Mouse (Mus musculus) c-Kit-positive CD71-negative TER-119-negative erythroid progenitor cells, embryonic 14.5 days (primary cell): ENCODE results near the gene Insr.
A peak's percentile ranks its signal among the peaks of the same experiment; 100 is the strongest.
"Not testable (repeated sequence)": the region's sequence is repeated elsewhere in the genome, so short reads cannot be mapped to it uniquely, and the experiment has no call there.

Source experiments
- DNase-seq: peaks from one replicate; pipeline ENCODE4 v3.0.0-alpha.2; 2013; ENCODE audit warnings: low read depth

Gene Insr

DNA sequence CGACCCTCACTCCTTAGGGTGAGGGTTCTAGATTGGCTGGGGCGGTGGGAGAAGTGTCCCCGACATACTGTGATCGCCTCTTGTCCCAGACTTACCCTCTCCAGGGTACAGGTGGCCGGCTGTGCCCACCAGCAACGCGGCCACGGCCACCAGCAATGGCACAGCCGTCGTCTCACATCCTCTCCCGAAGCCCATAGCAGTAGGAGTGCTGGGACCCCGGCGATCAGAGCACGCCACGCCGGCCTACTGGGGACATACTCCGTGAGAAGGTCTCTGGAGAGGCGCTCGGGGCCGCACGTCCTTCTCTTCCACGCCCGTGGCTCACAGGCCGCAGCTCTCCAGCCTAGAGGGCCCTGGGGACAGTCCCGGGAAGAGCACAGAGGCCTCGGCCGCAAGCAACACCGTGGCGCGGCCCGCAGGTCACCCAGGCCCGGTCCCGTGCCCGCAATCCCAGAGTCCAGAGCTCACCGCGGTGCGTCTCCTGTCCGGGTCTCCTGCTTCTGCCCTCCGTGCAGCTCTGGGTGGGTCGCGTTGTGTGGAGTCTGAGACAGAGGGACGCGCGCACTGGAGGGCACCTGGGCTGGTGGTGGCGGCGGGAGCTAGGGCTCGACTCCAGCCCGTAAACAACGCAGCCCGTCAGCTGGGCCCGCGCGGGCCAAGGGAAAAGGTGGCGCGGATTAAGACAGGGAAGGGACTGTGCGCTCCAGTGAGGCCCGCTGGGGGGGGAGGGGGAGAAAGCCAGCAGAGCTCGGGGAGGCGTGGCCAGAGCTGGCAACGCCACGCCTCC is at the start of gene Insr:
Gene Insr (minus strand): TSS at position 684 of the 787 bp plus-strand sequence.
- peak; percentile 86 for DNase-seq

DNA sequence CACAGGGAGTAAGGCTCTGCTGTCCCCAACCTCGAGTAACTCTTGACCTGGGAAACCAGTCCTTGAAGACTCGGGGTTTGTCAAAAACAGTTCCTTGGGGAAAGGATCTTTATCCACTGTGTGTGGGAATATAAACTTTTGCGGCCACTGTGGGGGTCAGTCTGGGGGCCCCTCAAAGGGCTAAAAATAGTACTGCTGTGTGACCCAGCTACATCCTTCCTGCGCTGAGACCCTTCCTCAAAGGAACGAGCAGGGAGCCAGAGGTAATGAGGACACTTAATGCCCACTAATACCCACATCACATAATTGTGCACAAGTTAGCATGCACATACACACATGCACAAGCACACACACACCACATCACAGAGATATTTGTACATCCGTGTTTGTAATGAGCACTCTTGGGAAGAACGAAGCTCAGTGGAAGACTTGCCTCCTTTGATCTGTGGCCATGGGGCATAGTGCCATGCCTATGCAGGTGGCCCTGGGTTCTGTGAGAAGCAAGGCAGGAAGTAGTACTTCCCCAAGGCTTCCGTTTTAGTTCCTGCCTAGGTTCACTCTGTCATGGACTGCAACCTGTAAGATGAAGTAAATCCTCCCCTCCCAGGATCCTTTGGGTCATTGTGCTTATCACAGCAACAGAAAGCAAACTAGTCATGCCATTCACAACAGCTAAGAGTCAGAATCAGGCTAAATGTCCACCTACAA is 48.3 kb upstream of the Insr start:
- no peak for DNase-seq

DNA sequence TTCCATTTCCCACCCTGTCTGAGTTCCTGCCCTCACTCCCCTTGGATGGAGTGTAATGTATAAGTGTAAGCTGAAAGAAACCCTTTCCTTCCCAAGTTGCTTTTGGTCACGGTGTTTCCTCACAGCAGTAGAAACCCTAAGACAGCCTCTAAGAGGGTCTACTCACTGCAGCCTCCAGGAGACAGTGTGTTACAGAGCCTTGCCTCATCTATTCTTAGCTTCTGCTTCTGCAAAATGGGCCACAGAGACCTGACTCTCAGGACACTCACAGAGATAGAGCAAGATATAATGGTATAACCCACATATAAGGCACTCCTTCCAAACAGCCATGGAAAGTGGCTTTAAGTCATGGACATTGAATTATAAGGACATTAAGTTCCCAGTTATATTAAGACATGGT is 47.6 kb upstream of the Insr start:
- no peak for DNase-seq

DNA sequence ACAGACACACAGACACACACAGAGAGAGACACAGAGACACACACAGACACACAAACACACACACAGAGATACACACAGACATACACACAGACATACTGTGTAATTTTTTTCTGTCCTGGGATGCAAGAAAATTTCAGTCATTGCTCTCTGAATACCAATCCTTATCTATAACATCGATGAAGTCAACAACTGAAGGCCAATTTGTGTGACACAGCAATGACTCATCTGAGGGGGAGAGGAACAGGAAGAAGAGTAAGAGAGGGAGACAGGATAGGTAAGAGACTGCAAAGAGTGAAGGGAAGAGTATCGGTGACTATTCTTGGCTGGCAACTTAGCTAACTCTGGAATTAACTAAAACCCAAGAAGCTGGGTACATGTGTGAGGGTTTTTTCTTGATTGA is 44.8 kb upstream of the Insr start:
- no peak for DNase-seq

DNA sequence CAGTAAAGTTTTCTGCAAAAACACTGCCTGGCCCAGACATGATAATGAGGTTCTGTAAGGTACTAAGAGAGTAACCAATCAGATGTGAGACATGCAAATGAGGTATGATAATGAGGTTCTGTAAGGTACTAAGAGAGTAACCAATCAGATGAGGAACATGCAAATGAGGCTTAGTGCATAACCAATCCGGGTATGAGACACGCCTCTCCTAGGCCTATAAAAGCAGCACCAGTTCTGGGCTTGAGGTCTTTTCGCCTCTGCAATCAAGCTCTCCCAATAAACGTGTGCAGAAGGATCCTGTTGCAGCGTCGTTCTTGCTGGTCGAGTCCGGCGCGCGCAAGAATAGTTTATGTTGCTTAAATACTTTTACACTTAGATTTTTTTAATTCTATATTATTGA is 39.9 kb upstream of the Insr start:
- not testable (repeated sequence) for DNase-seq

DNA sequence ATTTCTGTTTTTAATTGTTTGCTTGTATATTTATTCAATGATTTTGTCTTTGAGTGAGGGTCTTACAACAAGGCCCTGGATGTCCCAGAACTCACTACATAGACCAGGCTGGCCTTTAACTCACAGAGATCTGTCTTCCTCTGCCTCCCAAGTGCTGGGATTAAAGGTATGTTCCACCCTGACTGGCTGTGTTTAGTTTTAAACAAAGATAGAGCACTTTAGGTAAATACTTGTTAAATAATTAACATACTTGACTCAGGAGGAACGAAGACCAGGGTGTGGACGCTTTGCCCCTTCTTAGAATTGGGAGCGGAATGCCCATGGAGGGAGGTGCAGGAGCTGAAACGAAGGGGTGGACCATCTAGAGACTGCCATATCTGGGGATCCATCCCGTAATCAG is 37.2 kb upstream of the Insr start:
- DNase-seq, result no peak

DNA sequence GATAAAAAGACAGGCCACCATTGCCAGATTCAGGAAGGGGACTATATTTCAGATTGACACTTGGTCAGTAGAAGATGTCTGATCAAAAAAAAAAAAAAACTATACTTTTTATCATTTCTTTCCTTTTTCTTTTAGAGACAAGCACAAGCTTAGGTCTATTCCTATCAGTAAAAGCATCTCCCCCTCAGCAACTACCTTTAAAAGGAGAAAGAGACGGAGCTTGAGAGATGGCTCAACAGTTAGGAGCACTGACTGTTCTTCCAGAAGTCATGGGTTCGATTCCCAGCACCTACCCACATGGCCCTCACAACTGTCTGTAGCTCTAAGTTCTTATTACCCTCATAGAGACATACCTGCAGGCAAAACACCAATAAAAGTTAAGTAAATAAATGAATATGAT is 34.9 kb upstream of the Insr start:
- DNase-seq, result no peak

DNA sequence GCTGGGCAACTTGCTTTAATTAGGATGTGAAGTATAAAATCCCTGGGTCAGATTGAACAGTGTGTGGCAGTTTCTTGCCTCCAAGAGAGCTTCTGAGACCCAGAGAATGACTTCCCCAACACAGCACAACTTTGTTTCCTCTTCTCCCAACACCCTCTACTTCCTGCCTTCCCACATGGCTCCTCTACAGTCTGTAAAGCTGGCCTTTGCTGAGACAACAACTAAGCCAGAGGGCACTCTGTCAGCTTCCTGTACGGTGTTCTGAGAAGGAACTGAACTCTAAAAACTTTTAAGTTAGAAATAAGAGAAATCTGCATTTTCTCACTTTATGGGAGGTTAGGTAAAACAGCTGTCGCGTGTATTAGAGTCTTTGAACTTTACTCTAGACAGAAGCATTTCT is 34.4 kb upstream of the Insr start:
- DNase-seq, result no peak

DNA sequence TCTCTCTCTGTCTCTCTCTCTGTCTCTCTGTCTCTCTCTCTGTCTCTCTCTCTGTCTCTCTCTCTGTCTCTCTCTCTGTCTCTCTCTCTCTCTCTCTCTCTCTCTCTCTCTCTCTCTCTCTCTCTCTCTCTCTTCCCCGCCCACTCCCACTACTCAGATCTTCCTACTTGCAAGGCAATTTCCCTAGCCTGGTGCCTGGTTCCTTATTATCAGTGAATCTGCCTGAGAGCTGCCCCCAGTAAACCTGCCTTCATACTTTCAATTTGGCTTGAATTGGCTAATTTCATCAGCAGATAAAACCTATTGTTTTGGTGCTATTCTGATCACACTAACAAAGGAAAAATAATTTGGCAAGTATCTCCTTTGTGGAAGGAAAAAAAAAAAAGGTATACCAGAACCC is 34.0 kb upstream of the Insr start:
- not testable (repeated sequence) for DNase-seq

DNA sequence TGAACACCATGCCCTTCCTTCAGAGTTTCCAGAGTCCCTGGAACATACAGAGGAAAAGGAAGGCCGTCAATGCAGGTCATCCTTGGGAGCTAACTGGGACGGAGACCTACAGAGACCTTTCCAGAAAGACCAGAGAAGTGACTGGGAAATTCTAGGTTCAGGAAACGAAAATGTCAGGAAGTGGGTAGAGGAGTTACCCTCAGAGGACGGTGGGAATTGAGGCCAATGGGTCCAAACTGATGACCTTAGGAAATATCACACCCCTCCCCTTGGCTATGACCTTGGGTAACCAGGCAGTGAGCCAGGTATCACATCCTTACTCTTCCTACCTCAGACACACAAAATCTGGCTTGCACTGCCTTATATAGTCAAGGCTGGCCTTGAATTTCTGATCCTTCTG is 32.1 kb upstream of the Insr start:
- DNase-seq, result no peak

DNA sequence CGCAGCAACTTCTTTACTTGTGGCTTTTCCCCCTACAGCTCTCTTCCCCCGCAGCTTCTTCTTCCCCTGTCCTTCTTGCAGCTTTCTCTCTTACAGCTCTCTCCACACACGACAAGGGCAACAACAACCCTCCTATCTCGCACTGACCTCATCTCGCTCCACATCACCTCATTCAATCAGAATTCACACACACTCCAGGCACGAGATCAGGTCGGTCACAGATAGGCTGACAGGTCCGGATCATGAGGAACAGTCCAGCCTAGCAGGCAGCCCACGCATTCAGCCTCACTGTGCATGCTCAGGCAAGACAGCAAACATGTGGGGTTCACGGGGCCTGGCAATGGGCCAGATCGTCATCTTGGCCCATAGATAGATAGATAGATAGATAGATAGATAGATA is 30.2 kb upstream of the Insr start:
- DNase-seq, result no peak

DNA sequence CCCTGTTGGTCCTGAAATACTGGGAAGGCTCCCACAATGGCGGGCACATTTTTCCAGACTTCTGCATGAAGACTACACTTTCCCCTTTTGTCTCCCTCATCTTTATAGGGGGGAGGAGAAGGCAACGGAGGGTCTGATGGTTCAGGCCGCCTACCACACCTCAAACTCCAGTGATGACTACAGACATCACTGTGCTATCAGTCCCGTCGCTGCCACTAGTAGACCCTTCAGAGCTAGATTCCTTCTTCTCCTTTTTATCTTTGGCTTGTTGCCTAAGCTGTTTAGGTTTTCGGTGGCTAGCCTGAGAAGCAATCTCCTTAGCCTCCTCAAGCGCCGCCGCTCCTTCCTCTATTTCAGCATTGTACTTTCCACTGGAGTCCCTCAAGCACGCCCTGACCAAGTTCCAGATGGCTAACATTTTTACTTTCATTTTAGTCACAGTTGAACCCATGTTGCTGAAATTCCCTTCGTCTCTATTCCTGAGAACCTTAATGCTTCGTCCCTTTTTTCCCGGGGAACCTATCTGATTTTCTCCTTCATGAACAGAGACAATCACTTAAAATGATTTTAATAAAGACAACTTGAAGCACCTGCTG is 28.9 kb upstream of the Insr start:
- DNase-seq, result not testable (repeated sequence)

DNA sequence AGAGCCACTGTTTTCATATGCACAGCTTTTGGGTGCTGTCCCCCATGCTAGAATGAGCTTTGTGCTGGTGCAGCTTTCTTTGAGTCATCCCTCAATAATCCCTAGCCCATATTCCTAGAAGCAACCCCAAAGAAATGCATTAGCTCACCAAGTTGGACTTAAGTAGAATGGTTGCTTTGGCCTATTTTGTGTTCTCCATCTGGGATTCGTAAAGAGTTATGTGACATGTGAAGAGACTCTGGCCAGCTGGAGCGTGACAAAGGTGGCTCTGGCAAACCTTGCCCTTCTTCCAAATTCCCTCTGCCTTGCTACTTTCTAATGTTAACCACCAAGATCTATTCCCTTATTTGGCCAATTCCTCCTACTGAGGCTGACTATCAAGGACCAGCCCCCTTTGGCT is 22.7 kb upstream of the Insr start:
- DNase-seq, result no peak

DNA sequence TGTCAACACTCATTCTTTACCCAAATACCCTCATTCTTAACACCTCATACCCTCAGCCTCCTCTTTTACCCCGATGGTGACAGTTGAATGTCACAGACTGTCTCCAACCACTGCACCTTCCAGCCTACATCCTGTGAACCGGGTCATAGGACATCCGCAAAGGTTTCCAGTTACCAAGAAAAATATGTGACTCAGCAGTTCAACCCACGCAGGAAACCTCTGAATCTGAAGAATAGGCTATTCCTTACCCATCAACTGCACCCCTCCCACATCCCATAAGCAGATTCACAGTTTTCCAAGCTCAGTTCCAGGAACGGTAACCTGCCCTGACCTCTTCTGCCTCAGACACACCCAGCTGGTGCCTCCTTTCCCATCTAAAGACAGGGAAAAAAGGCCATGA is 19.9 kb upstream of the Insr start:
- no peak for DNase-seq

DNA sequence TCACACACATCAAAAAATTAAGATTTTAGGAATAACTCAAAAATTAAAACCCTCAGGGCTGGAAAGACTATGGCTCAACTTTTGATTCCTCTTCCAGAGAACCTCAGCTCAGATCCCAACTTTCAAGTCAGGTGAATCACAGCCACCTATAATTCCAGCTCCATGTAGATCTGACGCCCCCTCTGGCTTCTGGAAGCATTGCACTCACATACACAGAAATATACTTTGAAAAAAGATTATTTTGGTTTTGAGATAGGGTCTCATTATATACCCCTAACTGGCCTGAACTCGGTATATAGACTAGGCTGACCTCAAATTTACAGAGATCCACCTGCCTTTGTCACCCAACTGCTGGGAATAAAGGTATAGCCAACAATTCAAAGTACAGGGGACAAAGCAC is 6.4 kb upstream of the Insr start:
- DNase-seq, result no peak

DNA sequence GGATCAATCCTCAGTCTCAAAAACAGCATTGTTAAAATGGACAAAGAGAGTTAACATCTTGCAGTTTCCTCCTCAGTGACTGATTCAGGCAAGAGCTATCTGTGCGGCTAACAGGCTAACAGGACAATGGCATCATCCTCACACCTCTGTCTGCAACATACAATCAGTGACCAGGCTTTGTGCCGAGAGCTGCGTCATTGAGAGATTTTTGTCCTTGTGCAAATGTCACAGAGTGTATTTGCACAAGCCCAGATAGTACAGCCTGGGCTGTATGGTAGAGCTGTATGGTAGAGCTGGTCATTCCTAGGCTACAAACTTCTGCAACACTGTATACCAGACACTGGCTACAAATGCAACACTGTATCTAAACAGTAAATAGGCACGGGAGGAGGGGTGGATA is 5.2 kb upstream of the Insr start:
- no peak for DNase-seq

DNA sequence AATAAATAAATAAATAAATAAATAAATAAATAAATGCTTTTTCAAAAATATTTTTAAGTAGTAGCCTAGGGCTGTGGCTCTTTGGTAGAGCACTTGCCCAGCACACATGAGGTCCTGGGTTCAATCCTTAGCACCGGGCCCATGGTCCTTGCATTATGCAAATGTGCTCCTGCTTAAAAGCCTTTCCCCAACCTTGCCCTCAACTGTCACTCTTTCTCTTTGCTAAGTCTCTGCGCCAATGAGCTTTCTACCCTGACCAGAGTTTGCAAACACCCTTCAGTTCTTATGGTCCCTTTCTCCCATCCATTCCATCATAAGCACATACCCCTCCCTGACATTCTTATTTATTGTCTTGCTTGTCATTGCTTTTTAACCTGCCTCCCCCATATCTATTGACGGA is 1.9 kb upstream of the Insr start:
- no peak for DNase-seq

DNA sequence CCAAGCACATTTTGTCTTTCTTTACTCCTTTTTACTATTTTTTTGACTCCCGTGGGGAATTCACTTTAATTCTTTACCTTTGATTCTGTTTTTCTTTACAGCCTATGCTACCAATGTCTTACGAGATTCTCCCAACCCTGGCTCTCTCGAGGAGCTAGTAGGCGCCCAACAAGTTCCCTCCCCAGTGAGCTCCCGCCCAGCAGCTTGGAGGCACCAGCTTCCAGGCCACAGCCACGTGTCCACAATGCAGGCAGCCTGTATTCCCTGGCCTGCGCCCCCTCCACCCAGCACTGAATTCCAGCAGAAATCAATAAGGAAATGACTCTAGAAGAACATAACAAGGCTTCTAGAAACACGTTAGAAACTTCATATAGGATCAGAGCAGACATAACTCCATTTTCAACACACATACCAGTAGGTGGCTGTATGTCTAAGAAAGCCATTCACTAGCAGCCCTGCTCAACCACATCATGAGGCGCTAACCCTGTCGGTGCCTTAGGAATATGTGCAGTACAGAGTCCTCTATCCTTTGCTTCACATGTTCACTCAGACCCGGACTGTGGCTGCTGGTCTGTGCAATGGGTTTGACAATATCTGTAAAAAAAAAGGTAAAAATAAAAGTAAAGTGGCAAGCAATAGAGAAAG is 971 bp upstream of the Insr start:
- DNase-seq, result no peak

DNA sequence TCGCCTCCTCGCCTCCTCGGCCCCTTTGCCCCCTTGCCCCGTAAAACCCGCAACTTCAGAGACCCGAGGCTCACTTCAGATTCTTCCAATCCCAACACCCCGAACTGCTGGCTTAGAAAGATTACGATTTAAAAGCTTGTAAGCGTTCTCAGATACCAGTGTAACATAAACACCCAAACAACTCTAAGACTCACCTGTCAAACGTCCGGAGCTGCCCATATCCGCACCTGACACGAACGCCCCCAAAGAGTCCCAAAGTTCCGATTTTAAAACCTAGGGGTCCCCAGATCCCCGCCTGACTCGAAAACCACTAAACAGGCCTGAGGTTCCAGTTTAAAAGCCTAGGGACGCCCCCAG is 282 bp upstream of the Insr start:
- DNase-seq, result no peak

DNA sequence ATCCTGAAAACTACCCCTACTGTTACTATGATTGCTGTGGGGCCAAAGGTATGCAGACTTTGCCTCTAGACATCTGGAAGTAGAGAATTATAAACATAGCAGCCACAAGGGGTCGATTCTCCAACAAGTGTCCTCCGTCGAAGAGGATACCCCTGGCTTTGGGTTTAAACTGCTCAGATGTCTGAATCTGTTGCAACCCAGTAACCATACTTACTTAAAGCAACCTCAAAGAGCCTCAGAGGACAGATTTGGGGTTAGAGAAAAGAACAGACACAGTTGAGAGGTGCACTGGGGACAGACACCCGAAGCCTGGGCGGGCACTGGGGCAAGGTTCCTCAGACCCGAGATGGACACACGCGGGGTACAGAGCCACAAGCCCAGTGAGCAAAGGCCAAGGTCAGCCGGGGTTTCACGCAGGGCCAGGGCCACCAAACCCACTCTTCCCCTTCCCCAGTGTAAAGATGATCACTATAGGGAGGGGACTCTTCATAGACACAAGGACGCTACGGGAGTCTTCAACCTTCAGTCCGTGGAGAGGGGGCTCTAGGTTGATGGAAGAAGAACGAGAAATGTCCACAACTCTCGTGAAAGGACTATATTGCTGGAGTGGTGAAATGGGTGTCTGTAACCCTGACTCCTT is 1.1 kb downstream of the Insr start:
- DNase-seq, result no peak

DNA sequence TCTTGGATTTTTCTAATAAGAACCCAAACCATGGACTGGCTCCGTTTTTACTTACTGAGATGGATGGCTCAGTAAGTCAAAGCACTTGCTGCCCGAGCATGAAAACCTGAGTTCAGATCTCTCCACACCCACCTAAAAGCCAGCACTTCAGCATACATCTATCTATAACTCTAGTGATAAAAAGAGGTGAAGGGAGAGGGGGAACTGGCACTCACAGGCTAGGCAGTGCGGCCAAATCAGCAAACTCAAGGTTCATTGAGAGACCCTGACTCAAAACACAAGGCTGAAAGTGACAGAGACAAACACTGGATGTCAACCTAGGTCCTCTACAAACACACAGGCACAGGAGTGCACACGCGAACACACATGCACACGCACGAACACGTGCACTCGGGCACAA is 2.2 kb downstream of the Insr start:
- DNase-seq, result no peak

DNA sequence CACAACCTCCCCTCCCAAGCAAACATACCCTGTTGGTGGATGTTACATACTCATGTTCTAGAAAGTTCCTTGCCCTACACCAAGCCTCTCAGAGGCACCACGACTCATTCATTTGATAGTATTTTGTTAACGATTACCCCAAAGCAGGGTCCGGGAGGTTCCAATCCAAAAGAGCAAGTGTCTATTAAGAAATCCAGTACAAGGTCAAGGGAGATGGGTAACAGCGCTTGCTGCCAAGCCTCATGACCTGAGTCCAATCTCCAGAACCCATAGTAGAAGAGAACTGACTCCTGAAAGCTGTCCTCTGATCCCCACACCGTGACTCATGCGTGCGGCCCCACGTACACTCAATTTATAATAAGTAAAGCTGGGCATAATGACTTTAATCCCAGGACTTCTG is 3.4 kb downstream of the Insr start:
- no peak for DNase-seq

DNA sequence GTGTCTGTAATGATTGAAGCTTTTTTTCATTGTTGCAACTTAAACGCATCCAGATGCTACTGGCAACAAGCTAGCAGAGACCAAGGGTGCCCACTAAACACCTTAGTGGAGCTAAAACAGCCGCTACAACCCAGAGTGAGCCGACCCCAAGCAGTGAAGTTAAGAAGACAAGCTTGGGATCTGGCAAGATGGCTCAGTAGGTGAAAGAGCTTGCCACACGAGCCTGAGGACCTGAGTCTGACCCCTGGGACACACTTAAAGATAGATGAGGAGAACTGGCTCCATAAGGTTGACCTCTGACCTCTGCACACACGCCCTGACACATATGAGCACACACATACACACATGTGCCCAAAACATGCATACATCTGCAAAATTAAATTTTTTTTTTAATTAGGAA is 4.2 kb downstream of the Insr start:
- DNase-seq, result no peak
